Mouse (Mus musculus) retina, postnatal 1 day (tissue): ENCODE results near the gene Zfp948.
"Not testable (repeated sequence)": the region's sequence is repeated elsewhere in the genome, so short reads cannot be mapped to it uniquely, and the experiment has no call there.

Experiments
- DNase-seq: peaks from one replicate; pipeline ENCODE4 v3.0.0-alpha.2; 2012

Zfp948 gene

DNA sequence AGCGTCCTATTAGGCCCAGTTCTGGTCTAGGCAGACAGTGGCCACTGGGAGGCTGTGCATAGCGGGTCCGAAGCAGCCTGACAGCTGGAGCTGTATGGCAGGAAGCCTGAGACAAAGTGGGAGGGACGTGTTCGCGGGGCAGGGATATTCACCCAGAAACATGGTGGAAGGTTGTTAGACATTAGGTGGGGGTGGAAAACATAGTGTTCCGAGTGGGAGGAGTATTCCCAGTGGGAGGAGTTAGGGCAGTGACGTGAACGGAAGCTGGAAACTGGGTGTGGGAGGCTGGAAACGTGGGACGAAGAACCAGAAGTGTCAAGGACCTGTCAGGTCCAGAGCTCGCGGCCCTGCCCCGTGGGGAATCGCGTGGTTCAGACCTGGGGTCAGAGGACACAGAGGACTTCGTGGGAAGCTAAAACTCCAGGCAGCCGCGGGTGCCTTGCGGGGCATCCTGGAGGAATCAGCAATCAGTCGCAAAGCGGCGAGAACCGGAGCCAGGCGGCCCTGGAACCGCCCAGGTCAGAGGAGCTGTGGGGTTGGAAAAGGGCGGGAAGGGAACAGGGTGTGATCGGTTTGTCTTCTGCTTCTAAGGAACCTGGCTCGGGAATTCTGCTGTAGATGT lies at the start of gene Zfp948:
Zfp948 (plus strand) TSS at position 281 of the 622 bp plus-strand sequence.
- DNase-seq = peak; percentile 94

DNA sequence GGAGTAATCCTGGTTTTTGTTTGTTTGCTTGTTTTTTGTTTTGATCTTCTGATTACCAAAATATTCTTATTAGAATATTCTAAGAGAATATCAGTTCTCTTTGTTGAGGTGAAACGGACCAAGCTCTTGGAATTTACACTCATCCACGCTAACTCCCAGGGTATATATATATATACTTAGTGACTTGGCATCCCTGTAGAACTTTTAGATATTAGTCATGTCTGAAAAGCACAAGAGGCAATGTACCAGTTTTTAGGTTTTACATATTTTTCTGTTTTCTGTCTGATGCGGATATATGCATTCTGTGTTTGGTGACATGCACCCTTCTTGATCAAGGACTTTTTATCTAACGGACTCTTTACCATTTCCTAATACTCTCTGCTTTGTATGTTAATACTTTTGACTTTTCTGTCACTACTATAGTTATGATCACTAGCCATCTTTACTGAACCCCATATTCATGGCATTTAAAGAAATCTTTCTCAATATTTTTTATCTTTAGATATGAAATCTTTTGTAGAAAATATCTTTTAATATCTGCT lies 49.6 kb upstream of the Zfp948 start:
- DNase-seq = no peak

DNA sequence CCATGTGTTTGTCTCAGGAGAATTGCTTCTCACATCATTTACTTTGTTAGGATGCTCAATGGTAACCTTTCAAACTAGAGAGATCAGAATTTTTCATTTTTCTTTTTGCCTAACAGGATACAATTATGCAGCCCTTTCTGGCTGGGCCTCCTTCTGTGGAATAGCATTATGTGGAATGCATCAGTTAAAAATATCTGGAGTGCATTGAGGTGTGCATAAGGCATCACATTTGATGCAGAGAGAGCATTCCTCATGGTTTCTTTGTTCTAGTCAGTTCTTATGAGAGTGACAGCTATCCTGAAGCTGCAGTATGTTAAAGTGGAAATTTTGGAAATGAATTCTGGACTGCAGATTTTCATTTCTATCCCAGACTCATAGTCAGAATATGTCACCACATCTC lies 40.5 kb upstream of the Zfp948 start:
- no peak for DNase-seq

DNA sequence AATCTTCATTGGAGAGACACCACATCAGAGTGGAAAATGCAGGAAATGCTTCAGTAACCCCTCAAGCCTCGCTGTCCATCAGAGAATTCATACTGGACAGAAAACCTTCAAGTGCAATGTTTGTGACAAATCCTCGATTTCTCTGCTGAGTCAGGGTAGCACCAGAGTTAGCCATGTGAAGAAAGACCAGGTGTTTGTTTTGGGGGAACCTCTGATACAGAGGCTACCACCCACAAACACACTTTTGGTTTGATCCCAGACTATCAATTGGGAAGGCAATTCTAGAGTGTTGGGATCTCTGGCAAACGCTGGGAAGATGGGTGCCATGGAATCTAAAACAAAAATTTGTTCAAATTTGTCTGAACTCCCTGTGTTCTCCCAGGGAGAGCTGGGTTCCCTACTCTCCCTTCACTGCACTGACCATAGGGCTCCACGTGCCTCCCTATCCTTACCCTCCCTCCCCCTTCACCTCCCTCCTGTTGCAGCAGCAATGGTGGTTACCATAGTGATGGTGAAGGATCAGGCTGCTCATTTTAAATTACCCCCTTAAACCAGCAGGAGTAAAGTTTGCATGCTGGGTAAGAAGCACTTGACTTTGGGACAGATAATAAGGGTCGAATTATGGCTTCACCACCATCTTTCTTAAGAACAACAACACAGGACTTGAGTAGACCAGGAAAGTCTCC lies 36.0 kb upstream of the Zfp948 start:
- no peak for DNase-seq

DNA sequence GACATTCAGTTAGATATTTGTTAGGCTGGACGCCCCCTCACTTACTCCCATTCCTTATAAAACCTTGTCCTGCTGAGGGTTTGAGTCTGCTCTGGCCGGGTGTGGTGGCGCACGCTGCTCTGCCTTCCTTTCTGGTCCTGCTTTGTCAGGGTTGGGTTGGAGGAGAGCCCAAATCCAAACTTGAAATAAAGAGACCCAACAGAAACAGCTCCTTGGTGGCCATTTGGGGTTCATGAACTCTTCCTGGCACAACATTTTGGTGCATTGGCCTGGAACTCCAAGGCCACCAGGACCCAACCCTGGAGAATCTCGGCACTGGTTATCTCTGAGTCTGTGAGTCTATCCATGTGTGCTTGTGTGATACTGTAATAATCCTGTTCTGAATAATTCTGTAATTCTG lies 35.2 kb upstream of the Zfp948 start:
- DNase-seq = no peak

DNA sequence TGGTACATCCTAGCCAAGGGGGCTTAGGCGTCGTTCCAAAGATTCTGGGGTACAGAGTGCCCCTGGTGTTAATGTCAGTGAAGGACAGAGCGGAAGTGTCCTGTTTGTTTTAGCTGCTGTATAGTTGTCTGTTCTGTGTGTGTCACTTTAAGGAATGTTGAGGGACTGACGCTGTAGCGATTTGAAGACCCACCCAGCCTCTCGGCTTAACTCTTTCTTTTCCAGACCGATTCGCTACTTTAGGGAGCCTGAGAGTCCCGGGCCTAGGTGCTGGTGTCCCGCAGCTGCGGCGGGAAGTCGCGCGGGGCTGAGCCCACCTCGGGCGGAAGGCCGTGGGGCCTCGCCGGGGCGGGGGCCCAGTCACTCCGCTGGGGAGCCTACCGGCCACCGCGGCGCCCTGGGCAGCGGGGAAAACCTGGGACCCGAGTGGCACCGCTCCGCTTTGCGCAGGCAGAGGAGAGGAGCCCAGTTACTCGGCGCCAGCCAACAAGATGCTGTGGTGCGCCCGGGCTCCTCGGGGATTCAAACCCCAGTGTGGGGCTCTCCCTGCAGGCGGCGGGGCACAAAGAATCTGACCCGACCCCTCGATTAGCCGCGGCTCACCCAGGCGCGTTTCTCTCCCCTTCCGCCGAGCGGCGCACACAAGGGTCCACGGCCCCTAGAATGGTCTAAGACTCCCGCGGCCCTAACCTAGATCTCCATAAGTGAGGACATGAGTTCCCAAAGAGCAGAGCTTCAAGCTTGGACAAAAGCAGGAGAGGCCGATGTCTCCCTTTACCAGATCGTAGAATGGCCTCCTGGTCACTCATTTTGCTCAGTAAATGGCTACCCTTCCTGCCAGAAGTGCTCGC lies 34.5 kb upstream of the Zfp948 start:
- peak; percentile 91 for DNase-seq

DNA sequence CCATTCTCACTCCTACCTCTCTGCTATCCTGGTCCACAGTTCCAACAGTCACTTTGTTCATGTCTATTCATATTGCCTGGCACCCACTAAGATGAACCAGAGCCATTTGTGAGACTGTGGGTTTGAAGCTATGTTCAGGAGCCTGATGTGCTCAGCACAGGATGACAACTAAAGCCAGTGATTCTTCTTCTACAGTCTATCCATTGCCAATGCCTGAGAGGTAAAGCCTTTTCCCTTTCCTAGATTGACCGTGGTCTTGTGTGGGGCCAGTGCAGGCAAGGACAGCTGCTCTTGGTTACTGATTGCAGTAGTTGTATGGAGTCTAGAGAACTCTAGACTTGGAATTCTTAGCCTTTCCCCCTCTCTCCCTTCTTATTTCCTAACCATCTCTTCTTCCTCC lies 32.8 kb upstream of the Zfp948 start:
- DNase-seq = no peak

DNA sequence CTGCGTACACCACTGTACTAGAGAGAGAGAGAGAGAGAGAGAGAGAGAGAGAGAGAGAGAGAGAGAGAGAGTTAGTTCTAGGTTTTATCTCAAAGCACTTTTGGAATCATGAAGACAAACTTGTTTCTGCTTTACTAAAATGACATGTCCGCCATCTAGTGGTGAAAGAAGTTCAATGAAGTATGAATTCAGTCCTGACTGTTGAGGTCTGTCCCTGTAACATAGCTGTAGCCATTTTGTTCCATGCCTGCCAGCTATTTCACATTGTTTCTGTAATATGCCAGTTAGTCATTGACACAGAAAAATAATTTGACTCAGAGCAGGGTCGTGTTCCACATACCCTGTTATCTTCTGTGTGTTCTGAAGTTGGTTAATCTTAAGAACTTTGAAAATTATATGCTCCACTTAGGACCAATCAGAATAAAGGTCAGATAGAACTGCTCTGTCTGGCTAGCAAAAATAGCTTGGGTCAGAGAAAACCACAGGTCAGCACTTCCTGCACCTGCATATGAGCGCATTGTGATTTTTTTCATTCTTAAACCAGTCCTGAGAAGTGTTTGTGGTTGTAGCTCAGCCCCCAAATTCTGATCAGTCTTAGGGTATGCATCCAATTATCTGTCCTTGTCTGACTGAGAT lies 32.2 kb upstream of the Zfp948 start:
- peak; percentile 93 for DNase-seq

DNA sequence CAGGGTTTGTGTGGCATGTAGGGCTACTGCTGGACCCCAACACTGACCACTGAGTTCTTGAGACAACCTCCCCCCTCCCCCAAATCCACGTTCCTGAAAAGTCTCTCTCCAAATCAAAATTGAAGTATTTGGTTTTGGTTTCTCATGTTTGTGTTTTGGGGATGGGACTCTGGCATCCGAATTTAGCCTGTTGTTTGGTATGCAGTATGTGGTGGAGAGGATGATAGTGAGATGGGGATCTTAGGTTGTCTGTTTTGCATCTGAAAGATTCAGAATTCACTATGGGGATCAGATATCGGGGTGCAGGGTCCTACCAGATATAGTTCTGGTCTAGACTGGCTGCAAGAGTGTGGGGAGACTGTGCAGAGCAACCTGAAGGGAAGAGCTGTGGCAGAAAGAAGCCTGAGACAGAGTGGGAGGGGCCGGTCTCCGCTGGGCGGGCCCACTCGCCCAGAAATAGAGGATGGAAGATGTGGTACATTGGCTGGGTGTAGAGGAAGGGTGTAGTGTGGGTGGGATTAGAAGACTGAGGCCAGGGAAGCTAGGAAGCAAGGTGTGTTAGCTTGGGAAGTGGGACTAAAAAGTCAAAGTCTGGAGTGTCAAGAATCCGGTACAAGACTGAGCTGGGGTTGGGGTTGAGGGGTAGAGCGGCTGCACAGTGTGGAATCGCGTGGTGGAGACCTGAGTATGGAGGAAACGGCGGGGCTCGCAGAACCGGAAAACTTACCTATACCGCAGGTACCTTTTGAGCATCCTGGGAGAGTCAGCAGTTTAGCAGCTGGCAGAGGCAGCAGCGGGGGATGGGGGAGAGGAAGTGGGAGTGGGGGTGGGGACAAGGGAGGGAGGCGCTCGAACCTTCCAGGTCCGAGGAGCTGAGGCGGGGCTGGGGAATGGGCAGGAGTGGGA lies 31.5 kb upstream of the Zfp948 start, which contains the start of gene Zfp52:
Zfp52 (plus strand) TSS at position 444 of the 906 bp plus-strand sequence.
- peak; percentile 55 for DNase-seq

DNA sequence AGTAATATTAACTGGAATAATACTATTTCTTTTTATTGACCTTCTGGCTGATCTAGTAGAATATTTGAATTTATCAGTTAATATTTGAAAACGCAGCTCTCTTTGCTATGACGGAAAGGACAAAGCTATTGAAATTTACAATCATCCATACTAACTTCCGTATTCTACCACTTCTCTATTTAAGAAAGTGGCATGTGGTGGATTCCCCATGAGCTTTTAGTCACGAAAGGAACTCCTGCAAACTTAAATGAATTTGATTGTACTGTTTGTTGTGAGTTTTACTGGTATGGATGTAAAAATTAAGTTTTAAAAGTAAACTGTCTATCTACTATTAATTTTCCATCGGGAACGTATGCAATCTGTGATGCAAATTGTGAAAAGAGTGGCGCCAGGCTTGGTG lies 30.7 kb upstream of the Zfp948 start:
- DNase-seq = no peak

DNA sequence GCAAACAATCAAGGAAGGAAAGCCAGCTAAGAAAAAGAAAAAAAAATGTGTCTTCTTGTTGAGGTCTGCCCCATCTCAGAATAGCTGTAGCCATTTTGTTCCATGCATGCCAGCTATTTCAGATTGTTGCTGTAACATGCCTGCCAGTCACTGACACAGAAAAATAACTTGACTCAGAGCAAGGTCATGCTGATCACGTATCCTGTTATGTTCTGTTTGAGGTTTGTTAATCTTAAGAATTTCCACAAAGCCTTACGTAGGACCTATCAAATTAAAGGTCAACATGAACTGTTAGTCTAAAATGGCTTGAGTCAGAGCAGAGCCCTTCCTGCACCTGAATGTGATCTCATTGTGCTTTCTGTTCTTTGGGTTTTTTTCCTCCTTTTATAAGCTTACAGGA lies 30.1 kb upstream of the Zfp948 start:
- no peak for DNase-seq

DNA sequence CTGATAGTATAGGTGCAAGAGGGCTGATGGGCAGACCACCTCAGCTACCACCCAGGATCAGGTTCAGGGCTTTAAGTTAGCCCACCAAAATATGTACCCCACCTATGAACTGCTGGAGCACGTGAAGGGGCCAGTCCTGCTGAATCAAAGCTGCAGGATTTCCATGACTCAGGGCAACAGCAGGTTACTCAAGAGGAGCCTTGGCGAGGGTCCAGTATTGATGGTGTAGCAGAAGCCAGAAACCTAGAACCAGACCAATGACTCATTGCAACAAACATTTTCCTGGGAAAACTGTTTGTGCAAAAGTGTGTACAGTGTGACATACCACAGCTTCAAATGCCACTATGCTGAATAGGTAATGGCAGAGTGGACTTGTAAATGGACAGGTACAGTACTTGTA lies 9.0 kb upstream of the Zfp948 start:
- DNase-seq = no peak

DNA sequence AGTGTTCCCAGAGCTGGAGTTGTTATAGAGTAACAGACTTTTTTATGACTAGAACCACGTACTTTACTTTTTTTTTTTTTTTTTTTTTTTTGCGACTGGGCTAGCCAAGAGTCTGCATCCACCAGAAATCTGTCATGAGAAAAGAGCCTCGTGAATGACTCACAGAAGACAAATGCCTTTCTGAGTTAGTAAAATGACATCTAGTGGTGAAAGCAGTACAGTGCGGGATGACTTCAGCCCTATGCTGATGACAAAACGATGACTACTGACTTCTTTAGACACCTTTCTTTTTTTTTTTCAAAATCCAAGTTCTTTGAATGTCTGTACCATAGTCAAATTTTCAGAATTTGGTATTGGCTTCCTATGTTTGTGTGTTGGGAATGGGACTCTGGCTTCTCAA lies 588 bp upstream of the Zfp948 start:
- peak; percentile 77 for DNase-seq

DNA sequence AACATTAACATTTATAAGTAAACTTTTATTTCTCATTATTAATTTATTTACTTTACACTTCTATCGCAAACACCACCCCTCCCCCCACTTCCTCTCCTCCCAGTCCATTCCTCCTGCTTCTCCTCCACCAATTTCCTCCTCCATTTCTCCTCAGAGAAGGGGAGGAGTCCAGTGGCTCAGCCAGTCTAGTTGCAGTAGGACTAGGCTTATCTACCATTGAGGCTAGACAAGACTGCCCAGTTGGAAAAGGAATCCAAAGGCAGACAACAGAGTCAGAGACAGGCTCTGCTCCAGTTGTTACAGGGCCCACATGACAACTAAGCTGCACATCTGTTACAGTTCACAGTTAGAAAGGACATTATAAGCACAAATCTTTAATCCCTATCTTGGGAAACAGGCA lies 888 bp downstream of the Zfp948 start:
- peak; percentile 39 for DNase-seq

DNA sequence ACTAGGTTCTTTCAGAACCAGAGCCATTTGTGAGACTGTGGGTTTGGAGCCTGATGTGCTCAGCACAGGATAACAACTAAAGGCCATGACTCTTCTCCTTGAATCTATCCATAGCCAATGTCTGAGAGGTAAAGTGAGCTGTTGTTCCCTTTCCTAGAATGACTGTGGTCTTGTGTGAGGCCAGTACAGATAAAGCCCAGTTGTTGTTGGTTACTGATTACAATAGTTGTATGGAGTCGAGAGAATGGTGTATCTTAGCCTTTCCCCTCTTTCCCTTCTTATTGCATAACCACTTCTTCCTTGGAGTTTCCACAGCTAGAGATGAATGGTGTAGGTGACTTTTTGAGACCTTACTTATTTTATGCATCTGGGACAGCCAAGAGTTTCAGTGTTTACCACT lies 12.3 kb downstream of the Zfp948 start:
- DNase-seq = no peak

DNA sequence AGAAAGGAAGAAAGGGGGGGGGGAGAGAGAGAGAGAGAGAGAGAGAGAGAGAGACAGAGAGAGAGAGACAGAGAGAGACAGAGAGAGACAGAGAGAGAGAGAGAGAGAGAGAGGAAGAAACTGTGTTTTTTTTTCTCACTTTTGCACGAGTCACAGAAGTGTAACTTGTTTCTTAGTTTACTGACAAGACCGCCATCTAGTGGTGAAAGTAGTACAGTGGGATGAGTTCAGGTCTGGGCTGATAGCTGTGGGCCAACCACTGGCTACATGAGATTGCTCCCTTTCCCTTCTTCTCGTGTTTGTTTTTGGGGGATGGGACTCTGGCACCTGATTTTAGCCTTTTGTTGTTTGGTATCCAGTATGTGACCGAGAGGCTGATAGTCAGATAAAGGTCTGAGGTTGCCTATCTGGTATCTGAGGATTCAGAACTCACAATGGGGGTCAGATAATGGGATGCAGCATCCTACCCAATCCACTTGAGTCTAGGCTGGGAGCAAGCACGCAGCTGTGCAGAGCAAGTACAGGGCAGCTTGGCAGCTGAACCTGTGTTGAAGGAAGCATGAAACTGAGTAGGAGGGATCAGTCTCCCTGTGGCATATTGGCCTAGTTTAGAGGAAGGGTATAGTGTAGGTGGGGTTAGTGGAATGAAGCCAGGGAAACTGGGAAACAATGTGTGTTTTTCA lies 12.8 kb downstream of the Zfp948 start:
- peak; percentile 77 for DNase-seq

DNA sequence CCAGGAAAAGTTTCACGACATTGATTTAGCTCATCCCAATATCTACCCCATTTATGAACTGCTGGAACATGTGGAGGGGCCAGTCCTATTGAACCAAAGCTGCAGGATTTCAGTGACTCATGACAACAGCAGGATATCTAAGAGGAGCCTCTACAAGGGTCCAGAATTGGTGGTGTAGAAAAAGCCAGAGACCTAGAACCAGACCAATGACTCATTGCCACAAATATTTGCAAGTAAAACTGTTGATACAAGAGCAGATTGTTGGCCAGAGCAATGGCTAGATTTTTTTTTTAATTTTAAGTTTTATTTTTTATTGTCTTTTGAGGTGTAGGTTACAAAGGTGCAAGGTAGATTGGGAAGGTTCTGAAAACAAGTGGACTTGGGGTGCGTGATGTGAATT lies 18.7 kb downstream of the Zfp948 start:
- DNase-seq = no peak

DNA sequence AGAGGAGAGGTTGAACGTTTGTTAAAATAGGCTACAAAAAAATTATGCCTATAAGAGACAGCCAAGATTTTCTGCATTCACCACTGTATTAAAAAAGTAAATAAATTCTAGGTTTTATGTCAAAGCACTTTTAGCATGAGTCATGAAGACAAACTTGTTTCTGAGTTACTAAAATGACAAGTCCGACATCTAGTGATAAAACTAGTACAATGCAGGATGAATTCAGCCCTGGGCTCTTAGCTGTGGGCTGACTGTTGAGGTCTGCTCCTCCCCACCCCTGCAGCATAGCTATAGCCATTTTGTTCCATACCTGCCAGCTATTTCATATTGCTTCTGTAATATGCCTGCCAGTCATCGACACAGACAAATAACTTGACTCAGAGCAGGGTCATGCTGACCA lies 49.5 kb downstream of the Zfp948 start:
- no peak for DNase-seq

DNA sequence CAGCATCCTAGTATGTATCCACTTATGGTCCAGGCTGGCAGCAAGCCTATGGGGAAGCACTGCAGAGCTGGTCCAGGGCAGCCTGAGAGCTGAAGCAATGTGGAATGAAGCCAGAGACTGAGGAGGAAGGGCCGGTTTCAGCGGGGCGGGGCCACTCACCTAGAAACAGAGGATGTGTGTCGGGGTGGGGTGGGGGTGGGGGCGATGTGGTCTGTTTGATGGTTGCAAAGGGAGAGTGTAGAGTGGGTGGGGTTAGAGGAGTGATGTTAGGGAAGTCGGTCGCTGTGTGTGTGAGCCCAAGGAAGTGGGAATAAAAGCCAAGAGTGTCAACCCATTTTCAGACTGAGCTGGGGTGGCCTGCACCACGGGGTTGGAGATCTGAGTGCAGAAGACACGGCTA lies 50.5 kb downstream of the Zfp948 start:
- no peak for DNase-seq

DNA sequence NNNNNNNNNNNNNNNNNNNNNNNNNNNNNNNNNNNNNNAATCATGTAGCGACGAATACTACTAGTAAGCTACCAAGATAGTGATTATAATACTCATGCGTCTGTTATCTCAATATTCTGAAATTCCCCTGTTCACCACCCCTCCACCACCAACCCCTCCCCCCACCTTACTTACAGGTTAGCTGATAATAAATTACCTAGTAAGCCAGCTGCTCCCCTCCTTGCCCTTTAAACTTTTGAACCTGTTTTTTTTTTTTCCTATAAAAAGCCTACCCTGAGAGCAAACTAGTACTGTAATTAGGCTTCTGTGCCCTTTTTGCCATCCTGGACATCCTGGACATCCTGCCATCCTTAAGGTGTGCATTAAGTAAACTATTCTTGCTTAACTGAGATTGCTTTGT lies 56.8 kb downstream of the Zfp948 start:
- DNase-seq = no peak

DNA sequence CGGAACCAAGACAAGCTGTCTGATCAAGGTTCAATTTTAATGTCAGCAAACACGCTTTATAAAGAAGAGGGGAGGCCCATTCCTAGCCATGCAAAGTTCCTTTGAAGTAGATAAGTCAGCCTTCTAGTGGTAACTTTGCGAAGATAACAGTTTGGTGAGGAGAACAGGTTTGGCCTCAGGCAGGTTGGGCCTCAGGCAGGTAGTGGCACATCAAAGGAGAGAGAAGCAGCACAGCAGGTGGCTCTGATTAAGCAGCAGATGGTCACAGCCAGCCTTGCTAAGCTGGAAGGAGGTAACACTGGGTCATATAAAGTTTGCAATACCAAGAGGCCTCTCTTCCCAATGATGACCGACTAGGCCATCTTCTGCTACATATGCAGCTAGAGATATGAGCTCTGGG lies 69.0 kb downstream of the Zfp948 start:
- DNase-seq = not testable (repeated sequence)
